Mouse (Mus musculus) spleen, postnatal 36 days (tissue): Measurements from ENCODE around the gene Ppp1r12a.
"Not testable (repeated sequence)": the region's sequence is repeated elsewhere in the genome, so short reads cannot be mapped to it uniquely, and the experiment has no call there.

Experiments used
- DNase-seq, 2 experiments: peaks; one replicate each; pipeline ENCODE4 v3.0.0; 2022; ENCODE audit warnings: low spot score in 2 of 2, mixed read lengths in 1 of 2

The Ppp1r12a gene

DNA sequence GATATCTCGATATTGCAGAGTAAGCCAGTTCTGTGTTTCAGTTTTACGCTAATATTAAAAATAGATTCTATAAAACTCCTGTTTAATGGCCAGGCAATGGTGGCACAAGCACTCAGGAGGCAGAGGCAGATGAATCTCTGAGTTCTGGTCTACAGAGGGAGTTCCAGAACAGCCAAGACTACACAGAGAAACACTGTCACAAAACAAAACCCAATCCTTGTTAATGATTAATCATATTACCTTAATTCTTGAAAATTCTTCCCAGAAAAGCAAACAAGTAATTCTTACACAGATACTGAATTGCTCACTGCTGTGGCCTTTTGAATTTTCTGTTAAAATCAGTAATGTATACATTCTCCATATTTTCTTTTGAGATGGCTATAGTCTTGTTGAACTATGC, 37.0 kb downstream of the Ppp1r12a start:
- no peak for DNase-seq

DNA sequence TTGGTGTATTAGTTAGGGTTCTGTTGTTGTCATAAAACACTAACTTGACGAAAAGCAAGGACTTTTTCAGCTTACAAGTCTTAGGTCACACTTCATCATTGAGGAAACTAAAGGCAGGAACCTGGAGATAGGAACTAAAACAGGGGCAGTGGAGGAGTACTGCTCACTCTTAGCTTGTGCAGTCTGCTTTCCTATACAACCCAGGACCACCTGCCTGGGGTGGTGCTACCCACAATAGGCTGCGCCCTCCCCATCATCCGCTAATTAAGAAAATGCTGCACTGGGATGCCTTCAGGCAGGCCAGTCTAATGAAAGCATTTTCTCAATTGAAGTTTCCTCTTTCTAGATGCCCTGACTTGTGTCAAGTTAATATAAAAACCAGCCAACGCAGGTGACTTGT, 40.1 kb downstream of the Ppp1r12a start:
- DNase-seq, result no peak

DNA sequence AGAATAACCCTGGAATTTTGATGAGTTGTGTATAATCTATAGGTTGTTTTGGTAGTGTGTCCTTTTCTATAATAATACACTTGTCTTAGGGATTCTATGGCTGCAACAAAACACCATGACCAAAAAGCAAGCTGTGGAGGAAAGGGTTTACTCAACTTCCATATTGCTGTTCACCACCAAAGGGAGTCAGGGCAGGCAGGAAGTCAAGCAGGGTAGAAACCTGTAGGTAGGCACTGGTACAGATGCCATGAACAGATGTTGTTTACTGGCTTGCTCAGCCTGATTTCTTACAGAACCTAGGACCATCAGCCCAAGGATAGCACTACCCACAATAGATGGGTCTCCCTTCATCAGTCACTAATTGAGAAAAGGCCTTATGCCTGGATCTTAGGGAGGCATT, 41.4 kb downstream of the Ppp1r12a start:
- DNase-seq, result no peak

DNA sequence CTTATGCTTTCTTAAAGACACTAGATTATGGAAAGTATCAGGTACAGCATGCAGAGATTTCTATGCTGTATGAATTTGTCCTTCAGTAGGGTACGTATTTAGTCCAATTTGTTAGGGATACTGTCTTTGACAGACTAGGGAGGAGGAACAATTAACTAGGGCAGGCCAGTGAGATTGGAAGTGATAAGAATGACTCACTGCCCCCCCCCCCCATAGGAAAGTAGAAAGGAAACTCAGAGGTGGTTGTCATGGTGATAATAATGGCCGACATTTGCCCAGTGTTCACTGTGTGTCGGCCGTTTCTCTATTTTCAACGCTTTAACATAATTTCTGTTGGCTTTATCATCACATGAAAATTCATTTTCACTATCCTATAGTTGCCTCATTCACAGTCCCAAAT, 47.4 kb downstream of the Ppp1r12a start:
- DNase-seq, result no peak

DNA sequence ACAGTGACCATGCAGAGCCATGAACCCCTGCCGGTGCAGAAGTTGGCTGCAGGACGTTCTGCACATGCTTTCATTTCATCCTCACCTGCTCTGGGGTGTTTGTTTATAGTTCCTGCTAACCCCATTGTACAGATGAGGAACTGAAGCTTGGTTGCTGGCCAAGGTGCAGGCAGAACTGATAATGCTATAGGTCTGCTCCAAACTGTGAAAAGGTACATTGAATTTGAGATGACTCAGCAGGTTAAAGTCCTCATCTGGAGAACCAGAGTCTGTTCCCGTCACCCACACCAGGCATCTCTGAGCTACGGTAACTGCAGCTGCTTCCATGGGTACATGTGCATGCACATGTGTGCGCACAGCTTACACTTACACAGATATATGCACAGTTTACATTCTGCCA, 62.4 kb downstream of the Ppp1r12a start:
- DNase-seq, result peak; percentile 18 to 19

DNA sequence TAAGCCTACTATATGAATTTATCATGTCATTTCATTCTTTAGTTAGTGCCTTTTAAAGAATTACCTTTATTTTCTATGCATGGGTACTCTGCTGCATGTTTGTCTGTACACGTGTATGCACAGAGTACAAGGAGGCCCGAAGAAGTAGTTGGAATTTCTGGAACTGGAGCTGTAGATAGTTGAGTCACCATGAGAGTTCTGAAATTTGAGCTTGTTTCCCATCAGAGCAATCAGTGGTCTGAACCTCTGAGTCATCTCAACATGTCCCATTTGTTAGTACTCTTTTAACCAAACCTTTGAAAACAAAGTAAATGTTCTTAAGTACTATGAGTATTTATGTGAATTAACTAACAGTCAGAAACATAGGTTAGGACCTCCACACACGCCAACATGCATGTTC, 75.1 kb downstream of the Ppp1r12a start:
- DNase-seq, result no peak

DNA sequence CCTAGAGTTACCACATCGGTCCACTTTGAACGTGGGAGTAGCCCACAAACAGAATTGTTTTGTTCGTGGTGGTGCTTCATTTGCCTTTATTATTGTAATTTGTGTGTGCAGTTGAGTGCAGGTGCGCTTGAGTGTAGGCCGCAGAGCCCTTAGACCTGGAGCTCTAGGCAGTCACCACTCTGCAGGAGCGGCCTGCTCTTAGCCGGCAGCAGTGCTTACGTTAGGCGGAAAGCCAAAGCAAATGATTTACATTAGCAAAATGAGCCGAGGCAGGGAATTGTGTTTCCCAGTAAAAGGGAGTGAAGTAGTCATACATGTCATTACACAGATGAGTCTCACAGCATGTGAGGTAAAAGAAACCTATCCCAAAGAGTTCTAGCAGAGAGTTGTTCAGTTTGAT, 77.1 kb downstream of the Ppp1r12a start:
- no peak for DNase-seq

DNA sequence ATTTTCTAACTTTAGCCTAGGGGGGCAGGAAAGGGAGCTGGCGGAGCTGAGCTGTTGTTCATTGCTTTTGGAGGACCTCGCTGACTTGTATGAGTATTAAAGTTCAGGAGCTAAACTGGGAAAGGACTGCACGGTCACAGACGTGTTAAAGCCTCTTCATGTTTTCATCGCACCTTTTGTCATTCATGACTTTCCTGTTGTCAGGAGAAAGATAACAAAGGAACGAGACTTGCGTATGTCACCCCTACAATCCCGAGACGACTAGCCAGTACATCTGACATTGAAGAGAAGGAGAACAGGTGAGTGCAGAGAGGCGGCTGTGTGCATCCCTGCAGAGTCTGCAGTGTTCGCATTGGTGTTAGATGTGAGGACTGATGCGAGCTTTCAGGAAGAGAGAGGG, 88.7 kb downstream of the Ppp1r12a start:
- no peak for DNase-seq

DNA sequence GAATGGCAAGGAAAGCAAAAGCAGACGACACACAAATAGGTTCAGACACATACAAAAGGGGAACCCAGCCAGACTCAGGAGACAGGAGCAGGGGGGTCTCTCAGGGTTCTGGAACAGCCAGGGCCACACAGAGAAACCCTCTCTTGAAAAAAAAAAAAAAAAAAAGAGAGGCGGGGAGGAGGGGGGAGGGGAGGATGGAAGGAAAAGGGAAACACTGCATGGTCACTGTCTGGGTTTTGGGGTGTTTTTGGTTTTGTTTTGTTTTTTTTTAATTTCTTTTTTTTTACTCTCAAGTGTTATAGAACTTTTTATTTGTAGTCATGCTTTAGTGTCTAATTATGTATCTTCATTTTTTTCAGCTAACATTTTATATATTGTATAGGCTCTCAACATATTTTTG, 89.2 kb downstream of the Ppp1r12a start:
- DNase-seq, result no peak

DNA sequence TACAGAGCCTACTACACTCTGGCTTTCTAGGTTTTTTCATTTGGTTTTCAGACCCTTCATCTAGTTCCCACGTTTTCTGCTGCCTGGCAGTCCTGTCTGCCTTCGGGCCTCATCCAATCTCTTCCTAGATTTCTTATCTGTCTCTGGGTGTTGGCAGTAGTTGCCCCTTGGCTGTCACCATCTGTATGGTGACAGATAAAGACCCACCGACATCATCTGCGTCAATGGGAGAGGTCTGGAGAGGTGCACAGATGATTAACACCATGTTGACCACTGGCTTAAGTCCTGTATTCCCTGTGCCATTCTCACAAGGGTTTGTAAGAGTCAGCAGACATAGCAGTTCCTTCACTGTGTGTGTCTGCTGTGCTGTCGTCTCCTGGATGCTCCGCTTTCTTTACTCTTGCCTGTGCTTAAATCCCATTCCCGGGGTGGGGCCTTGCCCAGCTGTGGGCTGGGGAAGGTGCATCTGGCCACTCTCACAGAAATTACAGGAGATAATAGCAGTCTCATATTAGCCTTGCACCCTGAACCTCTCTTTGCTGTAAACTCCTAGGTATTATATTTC, 93.9 kb downstream of the Ppp1r12a start:
- DNase-seq, result no peak

DNA sequence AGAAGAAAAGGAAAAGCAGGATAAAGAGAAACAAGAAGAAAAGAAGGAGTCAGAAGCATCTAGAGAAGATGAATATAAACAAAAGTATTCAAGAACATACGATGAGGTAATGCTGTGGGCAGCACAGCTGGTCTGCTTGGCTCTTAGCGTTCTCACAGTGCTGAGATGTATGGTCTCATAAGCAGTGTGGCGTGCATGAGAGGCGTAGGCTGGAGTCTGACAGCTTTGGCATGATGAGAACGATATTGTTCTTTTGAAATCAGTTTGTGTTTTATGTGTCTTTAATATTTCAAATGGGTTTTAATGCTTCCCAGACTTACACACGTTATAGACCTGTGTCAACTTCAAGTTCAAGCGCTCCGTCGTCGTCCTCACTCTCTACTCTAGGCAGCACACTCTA, 98.9 kb downstream of the Ppp1r12a start:
- DNase-seq, result no peak

DNA sequence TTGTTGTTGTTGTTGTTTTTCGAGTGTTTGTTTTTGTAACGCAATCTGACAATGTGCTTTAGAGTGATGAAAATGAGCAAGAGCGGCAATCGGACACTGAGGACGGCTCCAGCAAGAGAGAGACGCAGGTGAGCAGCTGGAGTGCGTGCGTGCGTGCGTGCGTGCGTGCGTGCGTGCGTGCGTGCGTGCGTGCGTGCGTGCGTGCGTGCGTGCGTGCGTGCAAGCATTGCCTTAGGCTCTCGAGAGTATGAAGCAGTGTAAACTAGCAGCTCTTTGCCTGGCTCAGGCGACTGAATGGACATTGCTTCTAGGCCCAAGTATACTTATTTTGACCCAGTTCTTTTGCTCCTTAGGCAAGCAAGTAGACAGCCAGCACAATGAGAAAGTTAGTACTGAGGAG, 102.6 kb downstream of the Ppp1r12a start:
- no peak for DNase-seq

DNA sequence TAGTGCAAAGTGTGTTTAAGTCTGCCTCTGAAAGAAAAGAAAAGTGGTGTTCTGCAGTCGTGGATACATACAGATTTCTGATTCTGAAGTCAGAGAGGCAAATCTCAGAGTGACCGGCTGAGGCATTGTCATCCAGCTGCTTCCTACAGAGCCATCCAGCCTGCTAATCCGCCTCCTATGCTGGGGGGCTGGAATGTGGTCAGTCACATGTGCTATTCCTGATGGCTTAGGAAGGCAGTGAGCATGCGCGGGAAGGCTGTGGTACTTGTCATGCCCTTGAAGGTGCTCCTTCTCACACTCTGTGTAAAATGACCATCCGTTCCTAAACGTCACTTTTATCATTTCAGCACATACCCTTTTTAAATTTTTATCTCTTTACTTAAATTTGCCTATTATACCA, 109.2 kb downstream of the Ppp1r12a start:
- DNase-seq, result no peak

DNA sequence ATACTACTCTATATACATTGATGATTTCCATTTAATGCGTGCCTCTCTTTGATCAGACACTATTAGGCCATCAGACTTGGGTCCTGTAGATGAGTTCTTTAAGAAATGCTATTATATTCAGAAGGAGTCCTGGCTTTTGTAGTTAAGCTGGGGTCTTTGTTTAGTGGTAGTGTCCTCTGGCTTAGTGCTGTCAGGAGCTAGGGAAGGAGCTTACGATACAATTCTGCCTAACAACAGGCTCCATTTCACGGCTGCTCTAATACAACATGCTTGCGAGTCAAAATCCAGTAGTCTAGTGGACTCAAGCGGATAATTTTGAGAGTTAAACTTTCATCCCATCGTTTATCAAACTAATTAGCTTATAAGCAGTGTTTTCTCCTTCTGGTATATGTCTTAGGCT, 114.7 kb downstream of the Ppp1r12a start:
- no peak for DNase-seq

DNA sequence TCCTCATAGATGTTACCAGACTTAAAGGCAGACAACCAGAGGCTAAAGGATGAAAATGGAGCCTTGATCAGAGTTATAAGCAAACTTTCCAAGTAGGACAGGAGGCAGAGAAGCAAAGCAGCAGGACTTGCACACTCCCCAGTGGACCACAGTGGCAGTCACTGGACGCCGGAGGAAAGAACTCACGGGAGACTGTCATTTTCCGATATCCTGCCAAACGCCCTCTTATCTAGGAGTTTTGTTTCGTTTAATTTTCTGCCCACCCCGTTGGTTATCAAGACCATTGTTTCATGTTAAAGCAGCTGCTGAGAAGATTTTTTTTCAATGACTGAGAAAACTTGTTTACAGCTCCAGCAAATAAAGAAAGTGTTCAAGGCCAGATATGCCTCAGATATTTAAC, 115.2 kb downstream of the Ppp1r12a start:
- no peak for DNase-seq

DNA sequence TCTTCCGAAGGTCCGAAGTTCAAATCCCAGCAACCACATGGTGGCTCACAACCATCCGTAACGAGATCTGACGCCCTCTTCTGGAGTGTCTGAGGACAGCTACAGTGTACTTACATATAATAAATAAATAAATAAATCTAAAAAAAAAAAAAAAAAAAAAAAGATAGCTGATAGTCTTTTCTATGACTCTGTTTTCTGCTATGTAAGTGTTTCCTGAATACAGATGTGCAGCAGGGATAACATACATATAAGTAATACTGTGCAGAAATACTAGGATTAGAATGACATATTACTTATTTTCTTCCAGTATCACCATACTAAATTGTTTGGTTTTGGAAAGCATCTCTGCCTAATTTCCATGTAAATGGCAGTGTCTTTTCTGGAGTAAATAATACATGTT, 119.1 kb downstream of the Ppp1r12a start:
- not testable (repeated sequence) for DNase-seq

DNA sequence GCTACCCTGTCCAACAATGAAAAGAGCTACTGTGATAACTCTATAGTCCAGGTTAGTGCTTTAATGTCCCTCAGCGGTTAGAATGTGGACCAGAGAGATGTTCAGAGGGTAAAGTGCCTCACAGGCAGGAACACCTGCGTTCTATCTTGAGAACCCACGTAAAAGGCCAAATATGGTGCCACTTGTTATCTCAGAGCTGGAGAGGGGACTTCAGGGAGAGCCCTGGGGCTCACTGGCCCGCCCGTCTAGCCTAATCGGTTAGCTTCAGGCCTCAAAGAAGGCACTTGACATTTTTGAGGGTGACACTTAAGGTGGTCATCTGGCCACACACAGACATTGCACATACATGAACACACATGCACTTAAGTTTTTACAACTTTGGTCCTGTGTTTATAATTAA, 120.4 kb downstream of the Ppp1r12a start:
- no peak for DNase-seq

DNA sequence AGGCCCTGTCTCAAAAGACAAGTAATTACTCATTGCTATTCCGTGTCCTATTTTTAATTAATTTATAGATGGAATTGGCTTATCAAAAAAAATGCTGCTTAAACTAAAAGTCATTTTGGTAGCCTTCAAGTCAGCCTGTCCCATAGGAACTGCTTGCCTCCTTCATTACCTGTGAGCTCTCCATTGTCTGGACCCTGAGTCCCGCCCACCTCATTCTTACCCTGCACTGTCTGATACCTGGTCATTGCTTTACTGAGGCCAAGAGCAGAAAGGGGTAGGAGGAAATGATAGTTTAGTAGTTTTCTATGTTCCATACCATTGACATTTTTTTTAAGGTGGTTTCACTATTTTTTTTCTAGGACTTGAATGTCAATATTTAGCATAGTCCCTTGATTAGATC, 121.4 kb downstream of the Ppp1r12a start:
- no peak for DNase-seq

DNA sequence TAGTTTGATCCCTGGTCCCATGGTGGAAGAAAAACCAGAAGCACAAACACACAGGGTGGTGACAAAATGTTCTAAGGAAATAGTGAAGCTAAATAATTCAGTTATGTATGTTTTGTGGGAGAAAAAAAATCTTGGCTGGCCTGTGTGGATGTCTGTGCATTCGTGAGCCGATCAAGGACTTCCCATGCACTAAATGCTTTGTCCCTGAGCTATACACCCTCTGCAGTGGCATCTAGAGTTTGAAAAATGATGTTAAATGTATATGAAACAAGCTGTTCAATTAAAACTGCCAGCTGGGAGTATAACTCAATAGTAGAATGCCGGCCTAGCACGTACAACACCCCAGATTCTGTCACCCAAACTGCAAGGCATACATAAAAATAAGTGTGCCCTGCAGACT, 121.8 kb downstream of the Ppp1r12a start:
- DNase-seq, result no peak

DNA sequence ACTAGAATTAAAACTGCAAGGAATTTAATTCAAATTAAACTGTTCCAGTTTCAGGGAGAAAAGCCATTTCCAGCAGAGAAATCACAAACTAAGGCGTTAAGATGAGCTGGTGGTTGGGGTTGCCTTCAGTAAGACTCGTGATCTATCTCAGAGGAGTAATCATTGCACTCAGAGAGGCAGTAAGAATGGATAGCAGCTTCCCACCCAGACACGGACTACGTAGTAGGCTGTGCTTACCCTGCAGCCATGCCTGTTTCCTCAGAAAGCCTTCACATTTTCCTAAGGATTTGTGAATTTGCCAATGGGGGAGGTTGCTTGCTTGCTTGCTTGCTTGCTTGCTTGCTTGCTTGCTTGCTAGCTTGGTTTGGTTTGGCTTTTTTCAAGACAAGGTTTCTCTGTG, 122.5 kb downstream of the Ppp1r12a start:
- DNase-seq, result no peak

DNA sequence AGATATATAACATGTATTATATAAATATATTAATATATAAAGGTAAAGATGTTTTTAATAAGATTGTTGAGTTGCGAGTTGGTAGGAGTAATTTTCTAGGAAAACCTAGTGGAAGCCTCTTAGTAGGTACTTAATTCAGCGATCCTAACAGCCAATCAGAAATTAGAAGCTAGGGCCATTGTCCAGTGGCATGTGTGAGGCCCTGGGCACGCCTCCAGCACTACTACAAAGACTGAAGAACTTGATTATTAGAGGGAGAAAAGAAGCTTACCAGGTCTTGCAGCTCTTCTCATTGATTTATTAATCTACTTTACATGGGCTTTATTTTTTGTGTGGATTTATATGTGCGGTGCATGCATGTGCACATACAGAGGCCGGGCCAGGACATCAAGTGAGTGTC, 123.0 kb downstream of the Ppp1r12a start:
- no peak for DNase-seq

DNA sequence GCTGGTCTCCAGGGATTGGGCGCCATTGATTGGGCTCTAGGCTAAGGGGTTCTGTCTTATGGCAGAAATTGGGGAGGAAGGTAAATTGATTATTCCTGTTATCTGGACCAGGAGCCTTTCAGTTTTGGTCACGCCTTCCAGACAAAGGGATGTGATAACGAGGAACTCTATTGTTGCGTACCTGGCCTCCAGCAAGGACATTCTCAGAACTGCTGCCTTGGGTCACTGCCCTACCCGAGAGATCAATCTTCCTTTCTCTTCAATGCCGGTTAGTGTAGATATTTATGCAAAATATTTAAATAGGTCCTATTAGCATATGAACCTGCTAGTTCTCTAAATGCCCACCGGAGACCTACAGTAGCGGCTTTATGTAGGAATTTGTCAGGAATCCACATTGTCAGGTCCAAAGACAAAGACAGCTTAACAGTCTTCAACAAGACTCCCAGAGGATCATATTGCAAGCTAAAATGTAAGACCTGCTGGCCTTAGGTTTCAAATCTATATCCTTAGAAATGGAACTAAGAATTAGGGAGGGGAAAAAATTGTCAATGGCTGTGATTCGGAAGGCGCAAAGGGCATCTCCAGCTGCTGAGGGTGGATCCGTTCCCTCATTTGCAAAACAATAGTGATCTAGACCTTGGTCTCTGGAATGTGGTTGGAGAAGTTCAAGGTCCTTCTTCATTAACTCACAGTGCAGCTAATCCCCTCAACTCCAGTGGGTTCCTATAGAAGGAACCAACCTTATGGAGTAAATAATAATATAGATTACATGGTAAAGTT, 124.9 kb downstream of the Ppp1r12a start:
- DNase-seq, result no peak

DNA sequence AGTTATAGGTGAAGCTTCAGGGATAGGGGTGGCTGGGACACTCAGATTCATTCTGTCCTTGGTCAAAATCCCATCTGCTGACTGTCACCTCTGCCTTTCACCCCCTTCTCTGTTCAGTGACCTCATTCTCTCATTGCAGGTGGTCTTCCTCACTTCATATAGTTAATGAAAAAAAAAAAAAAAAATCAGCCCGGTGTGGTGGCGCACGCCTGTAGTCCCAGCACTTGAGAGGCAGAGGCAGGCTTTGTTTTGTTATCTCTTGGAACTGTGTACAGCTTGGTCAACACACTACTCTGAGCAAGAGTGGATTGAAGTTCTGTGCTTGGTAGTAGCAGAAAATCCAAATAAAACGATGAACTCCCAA, 125.4 kb downstream of the Ppp1r12a start:
- DNase-seq, result no peak

DNA sequence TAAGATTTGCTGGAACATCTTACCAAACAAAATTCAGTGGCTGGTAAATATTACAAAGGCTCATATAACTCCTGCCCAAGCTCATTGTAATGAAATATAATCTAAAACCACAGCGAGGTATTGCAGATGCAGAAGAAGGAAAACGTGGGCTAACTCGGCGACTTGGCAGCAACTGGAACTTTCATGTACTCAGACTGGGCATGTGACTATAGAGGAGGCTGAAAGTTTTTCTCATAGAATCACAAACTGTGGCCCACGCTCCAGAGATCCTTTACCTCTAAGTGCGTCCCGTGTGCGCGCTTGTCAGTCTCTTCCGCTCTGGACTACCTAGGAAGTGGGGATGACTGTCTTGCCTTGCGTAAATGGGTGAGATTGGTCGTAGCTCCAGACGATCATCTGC, 128.1 kb downstream of the Ppp1r12a start:
- DNase-seq, result no peak
